Mouse (Mus musculus) liver, adult 2 months (tissue): ENCODE data around the gene Ing4. TPM values are rescaled to one million over a fixed set of nuclear protein-coding genes. Genes with fewer than 3 reads are reported as not detected.

ENCODE experiments used
- DNase-seq: peaks from one replicate; pipeline ENCODE4 v3.0.0-alpha.2; 2011; ENCODE audit warnings: low read depth, low spot score; ENCODE audit errors: extremely low read depth
- H3K27ac ChIP-seq: fragments of 200-500 bp; replicated peaks from 2 replicates; pipeline ENCODE4 v1.5.1; 2012; ENCODE audit warnings: low read depth, mild to moderate bottlenecking, control low read depth, inconsistent platforms, low read length; ENCODE audit not compliant: insufficient read depth
- H3K27me3 ChIP-seq: fragments of 200-500 bp; 2 replicates; pipeline ENCODE4 v1.6.1; 2012; ENCODE audit warnings: mild to moderate bottlenecking, moderate library complexity, low read length, inconsistent platforms; ENCODE audit not compliant: control insufficient read depth, insufficient read depth
- H3K36me3 ChIP-seq: fragments of 200-500 bp; 2 replicates; pipeline ENCODE4 v1.6.1; 2012; ENCODE audit warnings: low read length, inconsistent platforms; ENCODE audit not compliant: control insufficient read depth, insufficient read depth
- H3K4me1 ChIP-seq: fragments of 200-500 bp; 2 replicates; pipeline ENCODE4 v1.6.1; 2011; ENCODE audit warnings: low read length; ENCODE audit not compliant: control insufficient read depth, insufficient read depth
- H3K4me3 ChIP-seq: fragments of 200-500 bp; 2 replicates; pipeline ENCODE4 v1.5.1; 2011; ENCODE audit warnings: low read depth, mild to moderate bottlenecking, control low read depth, low read length, moderate library complexity; ENCODE audit not compliant: insufficient read depth
- H3K79me2 ChIP-seq: fragments of 200-500 bp; 2 replicates; pipeline ENCODE4 v1.6.1; 2012; ENCODE audit warnings: inconsistent platforms, mild to moderate bottlenecking, low read length, moderate library complexity; ENCODE audit not compliant: control insufficient read depth, insufficient read depth
- H3K9ac ChIP-seq: fragments of 200-500 bp; 2 replicates; pipeline ENCODE4 v1.6.1; 2012; ENCODE audit warnings: low read depth, mild to moderate bottlenecking, control low read depth, inconsistent platforms, low read length
- CTCF ChIP-seq: fragments of 200-500 bp; IDR thresholded peaks from 2 replicates; pipeline ENCODE4 v1.5.1; 2011; ENCODE audit warnings: low read depth, low read length, control low read depth
- POLR2A ChIP-seq: fragments of 200-500 bp; IDR thresholded peaks from 2 replicates; pipeline ENCODE4 v1.6.1; 2011; ENCODE audit warnings: low read length, control low read depth; ENCODE audit not compliant: insufficient read depth; ENCODE audit errors: extremely low read depth
- WGBS: fragments of 180-500 bp; shearing (Covaris S2); methylation state at CpG from one replicate; pipeline ENCODE4 v1.1.7; 2018; 5-methylcytosine and 5-hydroxymethylcytosine counted together
- polyA plus RNA-seq: library from polyadenylated mRNA; depleted of rRNA; stranded (reverse); fragments of >200 nt; gene quantifications from 2 replicates; pipeline ENCODE4 v1.2.3, GENCODE M21; 2012
- total RNA-seq: library from RNA; depleted of rRNA; stranded (reverse); fragments of >200 nt; gene quantifications from 2 replicates; pipeline ENCODE4 v1.2.3, GENCODE M21; 2014

Gene Ing4
- total and polyA plus RNA-seq, 2 experiments, result 16.3 to 27.0 TPM

DNA sequence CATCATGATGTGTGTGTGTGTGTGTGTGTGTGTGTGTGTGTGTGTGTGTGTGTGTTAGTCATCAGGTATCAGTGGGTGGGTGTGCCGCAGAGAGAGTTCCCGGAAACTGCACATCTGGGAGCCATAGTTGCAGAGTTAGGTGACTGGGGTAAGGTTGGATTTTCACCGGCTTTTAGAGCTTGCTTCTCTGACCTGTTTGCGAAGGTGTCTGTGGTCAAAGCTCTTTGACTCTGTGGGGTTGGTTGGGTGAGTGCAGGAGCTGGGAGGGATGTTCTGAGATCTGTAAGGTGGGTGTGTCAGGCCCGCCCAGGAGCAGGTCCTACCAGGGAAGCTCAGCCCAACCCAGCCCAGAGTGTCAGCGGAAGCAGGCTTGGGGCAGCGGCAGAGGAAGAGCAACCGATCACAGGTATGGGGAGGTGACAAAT lies 28.0 kb downstream of the Ing4 start, which contains the start of gene Lpar5:
TSS of gene Lpar5 (plus strand) at position 350 of the 425 bp plus-strand sequence.
- H3K36me3 ChIP-seq, result no peaks in the 10 kb centered on the region
- H3K9ac ChIP-seq, result no peak within 1 kb of the TSS
- WGBS, result 74% methylated on average over 8 of the region's 8 CpGs
- no peak within 1 kb of the TSS for H3K4me3 ChIP-seq
- H3K79me2 ChIP-seq, result no peaks in the 10 kb centered on the region
- no peak for TF ChIP-seq CTCF
- TF ChIP-seq POLR2A, result no peak
- no peak within 1 kb of the TSS for H3K27ac ChIP-seq
- H3K27me3 ChIP-seq, result no peaks in the 10 kb centered on the region; the same call in 1 of the 2 replicates
- H3K4me1 ChIP-seq, result no peaks in the 10 kb centered on the region
- no peak for DNase-seq

DNA sequence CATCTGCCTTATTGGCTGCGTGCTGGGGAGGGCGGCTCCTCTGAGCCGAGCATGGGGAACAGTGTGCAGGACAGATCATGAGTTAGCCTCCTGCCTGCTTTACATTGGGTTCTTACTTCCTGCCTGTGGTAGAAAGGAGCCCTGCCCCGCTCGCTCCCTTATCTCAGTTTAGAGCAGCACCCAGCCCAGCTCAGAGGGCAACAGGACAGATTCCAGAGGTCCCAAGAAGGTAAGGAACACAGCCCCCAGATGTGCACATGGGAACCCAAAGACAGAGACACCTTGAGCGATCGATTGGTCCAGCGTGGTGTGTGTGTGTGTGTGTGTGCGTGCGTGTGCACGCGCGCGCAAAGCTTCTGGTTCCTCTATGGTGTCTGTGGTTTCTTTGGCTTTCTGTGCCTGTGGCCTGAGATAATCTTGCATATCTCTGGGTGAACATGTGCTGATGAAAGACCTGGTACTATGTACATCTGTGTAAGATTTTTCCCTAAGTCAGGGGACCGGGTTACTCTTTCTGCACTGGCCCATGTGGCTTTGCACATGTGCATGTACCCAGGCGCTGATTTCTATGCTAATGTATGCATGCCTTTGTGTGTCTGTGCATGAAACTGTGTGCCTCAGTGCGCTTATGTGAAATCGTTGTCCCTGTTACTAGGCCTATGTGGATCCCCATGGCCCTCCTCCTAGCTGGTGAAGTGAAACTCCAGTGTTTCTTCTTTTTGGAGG lies 31.8 kb downstream of the Ing4 start:
- Histone ChIP-seq H3K27ac (no peak overlapping the region), H3K27me3 (no peaks in the 10 kb centered on the region; the same call in 1 of the 2 replicates), H3K4me3 (no peak overlapping the region), H3K36me3 (no peaks in the 10 kb centered on the region), H3K9ac (no peak overlapping the region), H3K4me1 (no peaks in the 10 kb centered on the region), H3K79me2 (no peaks in the 10 kb centered on the region)
- WGBS, result 82% methylated on average over 18 of the region's 18 CpGs
- no peak for TF ChIP-seq POLR2A
- no peak for DNase-seq

DNA sequence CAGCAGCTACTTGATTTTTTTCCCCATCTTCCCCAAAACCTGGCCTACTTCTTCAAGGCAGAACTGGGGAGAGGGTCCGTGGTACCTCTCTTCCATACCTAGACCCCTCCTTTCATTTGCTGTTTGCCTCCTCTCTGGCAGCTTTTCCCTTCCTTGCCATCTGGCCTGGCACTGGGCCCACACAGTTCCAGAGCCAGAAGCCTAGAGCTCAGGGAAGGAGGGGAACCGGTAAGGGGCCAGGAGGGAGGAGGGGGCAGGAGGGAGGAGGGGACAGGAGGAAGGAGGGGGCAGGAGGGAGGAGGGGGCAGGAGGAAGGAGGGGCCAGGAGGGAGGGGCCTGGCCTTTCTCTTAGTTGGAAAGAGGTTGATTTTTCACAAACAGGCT lies 32.3 kb downstream of the Ing4 start:
- no peaks in the 10 kb centered on the region for H3K79me2 ChIP-seq
- H3K27me3 ChIP-seq, result no peaks in the 10 kb centered on the region; the same call in 1 of the 2 replicates
- no peak overlapping the region for H3K9ac ChIP-seq
- H3K4me1 ChIP-seq, result no peaks in the 10 kb centered on the region
- no peak for DNase-seq
- TF ChIP-seq POLR2A, result no peak
- TF ChIP-seq CTCF, result no peak
- no peak overlapping the region for H3K27ac ChIP-seq
- H3K36me3 ChIP-seq, result no peaks in the 10 kb centered on the region
- 58% methylated on average over 2 of the region's 2 CpGs for WGBS
- H3K4me3 ChIP-seq, result no peak overlapping the region

DNA sequence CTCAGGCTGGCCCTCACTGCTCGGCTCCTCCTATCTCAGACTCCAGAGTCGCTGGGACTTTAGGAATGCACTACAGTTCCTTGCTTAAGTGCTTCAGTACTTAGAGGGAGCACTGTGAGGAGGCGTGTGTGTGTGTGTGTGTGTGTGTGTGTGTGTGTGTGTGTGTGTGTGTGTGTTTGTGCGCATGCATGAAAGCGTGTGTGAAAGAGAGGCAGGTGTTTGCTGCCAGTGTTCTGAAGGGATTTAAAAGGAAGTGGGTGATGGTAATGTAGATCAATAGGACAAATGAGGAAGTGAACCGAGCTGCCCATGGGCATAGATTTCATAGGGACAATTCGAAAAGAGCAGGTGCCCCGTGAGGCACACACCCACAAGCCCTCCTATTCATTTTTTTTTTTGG lies 34.3 kb downstream of the Ing4 start:
- Histone ChIP-seq H3K4me1 (no peaks in the 10 kb centered on the region), H3K4me3 (no peak overlapping the region), H3K79me2 (no peaks in the 10 kb centered on the region), H3K36me3 (no peaks in the 10 kb centered on the region), H3K27ac (no peak overlapping the region), H3K27me3 (no peaks in the 10 kb centered on the region), H3K9ac (no peak overlapping the region)
- TF ChIP-seq POLR2A (no peak), CTCF (no peak)
- WGBS, result 67% methylated on average over 8 of the region's 8 CpGs
- DNase-seq, result no peak

DNA sequence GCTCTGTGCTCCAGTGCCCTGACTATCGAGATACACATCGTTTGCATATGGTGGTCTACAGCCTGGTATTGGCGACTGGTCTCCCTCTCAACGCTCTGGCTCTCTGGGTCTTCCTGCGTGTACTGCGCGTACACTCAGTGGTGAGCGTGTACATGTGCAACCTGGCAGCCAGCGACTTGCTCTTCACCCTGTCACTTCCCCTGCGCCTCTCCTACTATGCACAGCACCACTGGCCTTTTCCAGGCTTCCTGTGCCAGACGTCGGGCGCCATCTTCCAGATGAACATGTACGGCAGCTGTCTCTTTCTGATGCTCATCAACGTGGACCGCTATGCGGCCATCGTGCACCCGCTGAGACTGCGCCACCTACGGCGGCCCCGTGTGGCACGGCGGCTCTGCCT lies 41.8 kb downstream of the Ing4 start:
- Histone ChIP-seq H3K9ac (peak overlapping the region; percentile 45), H3K36me3 (no peaks in the 10 kb centered on the region), H3K27ac (no peak overlapping the region), H3K27me3 (no peaks in the 10 kb centered on the region), H3K79me2 (no peaks in the 10 kb centered on the region), H3K4me1 (peaks cover 17% of the 10 kb centered on the region), H3K4me3 (peak overlapping the region; percentile 48; the same call in 1 of the 2 replicates)
- no peak for DNase-seq
- WGBS, result 27% methylated on average over 25 of the region's 25 CpGs
- TF ChIP-seq CTCF, result no peak
- no peak for TF ChIP-seq POLR2A
